Mouse (Mus musculus): ENCODE data around the gene Agfg1. TPM values are rescaled to one million over a fixed set of nuclear protein-coding genes. Genes with fewer than 3 reads are reported as not detected.
"Not testable (repeated sequence)": the region's sequence is repeated elsewhere in the genome, so short reads cannot be mapped to it uniquely, and the experiment has no call there.

The Agfg1 gene
- polyA plus RNA-seq, 1 experiment: 36.8 TPM

GRCm38 (mm10) chr1:82905886-82906285 is 66.6 kb downstream of the Agfg1 start:
- DNase-seq (ENCODE audit: low read depth): no peak

- DNase-seq (ENCODE audit: low read depth): no peak
Measured at GRCm38 (mm10) chr1:82913025-82913424, 73.7 kb downstream of the Agfg1 start, which contains the start of gene A030005L19Rik. A030005L19Rik (plus strand) TSS chr1:82913325.

GRCm38 (mm10) chr1:82913434-82913833 is 74.2 kb downstream of the Agfg1 start:
- not testable (repeated sequence) for DNase-seq (ENCODE audit: low read depth)

- DNase-seq (ENCODE audit: low read depth): no peak
Measured at GRCm38 (mm10) chr1:82924650-82925049, 85.4 kb downstream of the Agfg1 start, which contains the start of gene A030014E15Rik. A030014E15Rik (plus strand) TSS chr1:82924917.

- DNase-seq (ENCODE audit: low read depth): not testable (repeated sequence)
Measured at GRCm38 (mm10) chr1:82930558-82930957, 91.3 kb downstream of the Agfg1 start.

- not testable (repeated sequence) for DNase-seq (ENCODE audit: low read depth)
Measured at GRCm38 (mm10) chr1:82931326-82931725, 92.0 kb downstream of the Agfg1 start, which contains the start of gene Gm6217. Gm6217 (minus strand) TSS chr1:82931399.

- DNase-seq (ENCODE audit: low read depth): no peak
Measured at GRCm38 (mm10) chr1:82938666-82939065, 99.4 kb downstream of the Agfg1 start.

- not testable (repeated sequence) for DNase-seq (ENCODE audit: low read depth)
Measured at GRCm38 (mm10) chr1:82942505-82942904, 103.2 kb downstream of the Agfg1 start.

- not testable (repeated sequence) for DNase-seq (ENCODE audit: low read depth)
Measured at GRCm38 (mm10) chr1:82943295-82943694, 104.0 kb downstream of the Agfg1 start, which contains the start of gene A030003K21Rik. A030003K21Rik (minus strand) TSS chr1:82943388.

GRCm38 (mm10) chr1:82946029-82946428 is 106.7 kb downstream of the Agfg1 start:
- DNase-seq (ENCODE audit: low read depth): not testable (repeated sequence)

- no peak for DNase-seq (ENCODE audit: low read depth)
Measured at GRCm38 (mm10) chr1:82948601-82949000, 109.3 kb downstream of the Agfg1 start.

Other genes starting within 250 kb of the Agfg1 start
- 58.4 and 61.4 TPM in 2 replicates for gene Mff, start 114.6 kb upstream of the Agfg1 start, polyA plus RNA-seq (2012; rRNA removed)
- gene Tm4sf20, start 71.0 kb upstream of the Agfg1 start, polyA plus RNA-seq (2012; rRNA removed): not detected in 2 replicates
- not detected in 2 replicates for gene Gm47791, start 68.2 kb upstream of the Agfg1 start, polyA plus RNA-seq (2012; rRNA removed)
- gene A030005L19Rik, start 73.8 kb downstream of the Agfg1 start, polyA plus RNA-seq (2012; rRNA removed): 0.19 and 0.49 TPM in 2 replicates
- not detected in 2 replicates for gene A030014E15Rik, start 85.4 kb downstream of the Agfg1 start, polyA plus RNA-seq (2012; rRNA removed)
- gene Gm6217, start 91.9 kb downstream of the Agfg1 start, polyA plus RNA-seq (2012; rRNA removed): not detected in 2 replicates
- gene A030003K21Rik, start 103.9 kb downstream of the Agfg1 start, polyA plus RNA-seq (2012; rRNA removed): not detected in 2 replicates
- not detected in 2 replicates for gene Gm7544, start 116.5 kb downstream of the Agfg1 start, polyA plus RNA-seq (2012; rRNA removed)
- gene Gm47955, start 120.8 kb downstream of the Agfg1 start, polyA plus RNA-seq (2012; rRNA removed): not detected in 2 replicates
- gene Gm47959, start 161.1 kb downstream of the Agfg1 start, polyA plus RNA-seq (2012; rRNA removed): not detected in 2 replicates
- gene Slc19a3, start 199.0 kb downstream of the Agfg1 start, polyA plus RNA-seq (2012; rRNA removed): 3.0 and 3.5 TPM in 2 replicates
- gene Krtap28-10, start 203.0 kb downstream of the Agfg1 start, polyA plus RNA-seq (2012; rRNA removed): not detected in 2 replicates
- gene Gm47969, start 205.4 kb downstream of the Agfg1 start, polyA plus RNA-seq (2012; rRNA removed): not detected in 2 replicates
- not detected in 2 replicates for gene A030005K14Rik, start 219.9 kb downstream of the Agfg1 start, polyA plus RNA-seq (2012; rRNA removed)
- not detected in 2 replicates for gene Krtap28-13, start 221.4 kb downstream of the Agfg1 start, polyA plus RNA-seq (2012; rRNA removed)

All from gonadal fat pad, adult 2 months (tissue).